Mouse (Mus musculus) intestine, embryonic 16.5 days (tissue): ENCODE data around the gene Aldoart2. TPM values are rescaled to one million over a fixed set of nuclear protein-coding genes. Genes with fewer than 3 reads are reported as not detected.

ENCODE experiments used
- ATAC-seq: fragments of 200-750 bp; cut with Nextera tagmentation; 2 replicates; pipeline ENCODE4 v1.8.0; 2017; ENCODE audit warnings: moderate TSS enrichment, moderate library complexity
- H3K27ac ChIP-seq: fragments of 300-500 bp; sonication (generic); 2 replicates; pipeline ENCODE4 v1.5.1; 2014; ENCODE audit warnings: mild to moderate bottlenecking, low read length
- H3K27me3 ChIP-seq: fragments of 300-500 bp; sonication (generic); replicated peaks from 2 replicates; pipeline ENCODE4 v1.6.1; 2014; ENCODE audit warnings: low read length, control low read depth, mixed read lengths; ENCODE audit not compliant: control insufficient read depth, insufficient read depth
- H3K36me3 ChIP-seq: fragments of 300-500 bp; sonication (generic); 2 replicates; pipeline ENCODE4 v1.6.1; 2014; ENCODE audit warnings: low read length, control low read depth; ENCODE audit not compliant: control insufficient read depth, insufficient read depth
- H3K4me1 ChIP-seq: fragments of 300-500 bp; sonication (generic); 2 replicates; pipeline ENCODE4 v1.6.1; 2014; ENCODE audit warnings: low read length, control low read depth, mixed read lengths; ENCODE audit not compliant: control insufficient read depth, insufficient read depth
- H3K4me2 ChIP-seq: fragments of 300-500 bp; sonication (generic); 2 replicates; pipeline ENCODE4 v1.6.1; 2014; ENCODE audit warnings: low read depth, low read length, control low read depth
- H3K4me3 ChIP-seq: fragments of 300-500 bp; sonication (generic); 2 replicates; pipeline ENCODE4 v1.5.1; 2014; ENCODE audit warnings: mild to moderate bottlenecking, low read length
- H3K9ac ChIP-seq: fragments of 300-500 bp; sonication (generic); 2 replicates; pipeline ENCODE4 v1.6.1; 2014; ENCODE audit warnings: low read depth, low read length
- H3K9me3 ChIP-seq: fragments of 300-500 bp; sonication (generic); 2 replicates; pipeline ENCODE4 v1.6.1; 2016; ENCODE audit warnings: low read length, control low read depth; ENCODE audit not compliant: control insufficient read depth
- WGBS: fragments of 180-500 bp; shearing (Covaris S2); extraction: QIAGEN DNeasy Blood & Tissue Kit; methylation state at CpG from one replicate; pipeline ENCODE4 v1.1.7; 2014; 5-methylcytosine and 5-hydroxymethylcytosine counted together
- polyA plus RNA-seq: library from polyadenylated mRNA; unstranded; fragments of >200 nt; fragmentation: Nextera tagmentation; extraction: Ambion mirVana; gene quantifications from 2 replicates; pipeline ENCODE4 v1.2.1, GENCODE M21; 2015

Aldoart2 gene
- polyA plus RNA-seq, 1 experiment from 2014 or later = not detected

GRCm38 (mm10) chr12:55559184-55559855, 5.7 kb upstream of the Aldoart2 start:
- Histone ChIP-seq H3K27ac (no peak overlapping the region), H3K4me2 (no peak overlapping the region), H3K27me3 (no peaks in the 10 kb centered on the region), H3K4me1 (no peaks in the 10 kb centered on the region), H3K9ac (no peak overlapping the region), H3K4me3 (no peak overlapping the region), H3K9me3 (no peaks in the 10 kb centered on the region), H3K36me3 (no peaks in the 10 kb centered on the region)
- WGBS = 90% methylated on average over 12 of the region's 12 CpGs
- ATAC-seq = no peak

- peak overlapping the region; percentile 18; the same call in 1 of the 2 replicates for H3K9ac ChIP-seq
- ATAC-seq = peak; percentile 99
- H3K27me3 ChIP-seq = no peaks in the 10 kb centered on the region
- H3K9me3 ChIP-seq = no peaks in the 10 kb centered on the region
- H3K36me3 ChIP-seq = no peaks in the 10 kb centered on the region
- 13% methylated on average over 19 of the region's 19 CpGs for WGBS
- peak overlapping the region; percentile 42 for H3K4me3 ChIP-seq
- H3K27ac ChIP-seq = peak overlapping the region; percentile 38; the same call in 1 of the 2 replicates
- H3K4me1 ChIP-seq = no peaks in the 10 kb centered on the region
- H3K4me2 ChIP-seq = peak overlapping the region; percentile 58
Observed at GRCm38 (mm10) chr12:55560025-55560690, 4.9 kb upstream of the Aldoart2 start.

- Histone ChIP-seq H3K4me3 (no peak overlapping the region), H3K4me2 (no peak overlapping the region), H3K36me3 (no peaks in the 10 kb centered on the region), H3K27ac (no peak overlapping the region), H3K4me1 (no peaks in the 10 kb centered on the region), H3K9me3 (no peaks in the 10 kb centered on the region), H3K9ac (no peak overlapping the region), H3K27me3 (no peaks in the 10 kb centered on the region)
- ATAC-seq = no peak
- 92% methylated on average over 3 of the region's 3 CpGs for WGBS
Observed at GRCm38 (mm10) chr12:55563742-55564141, 1.3 kb upstream of the Aldoart2 start.

GRCm38 (mm10) chr12:55564187-55564963, 664 bp upstream of the Aldoart2 start:
- H3K27ac ChIP-seq = no peak overlapping the region
- no peak for ATAC-seq
- no peaks in the 10 kb centered on the region for H3K36me3 ChIP-seq
- H3K4me2 ChIP-seq = no peak overlapping the region
- H3K27me3 ChIP-seq = no peaks in the 10 kb centered on the region
- no peak overlapping the region for H3K9ac ChIP-seq
- H3K4me3 ChIP-seq = no peak overlapping the region
- no peaks in the 10 kb centered on the region for H3K4me1 ChIP-seq
- WGBS = 86% methylated on average over 9 of the region's 9 CpGs
- H3K9me3 ChIP-seq = no peaks in the 10 kb centered on the region

- no peak for ATAC-seq
- H3K27me3 ChIP-seq = no peaks in the 10 kb centered on the region
- WGBS = 76% methylated on average over 9 of the region's 9 CpGs
- no peak overlapping the region for H3K9ac ChIP-seq
- H3K36me3 ChIP-seq = no peaks in the 10 kb centered on the region
- H3K9me3 ChIP-seq = no peaks in the 10 kb centered on the region
- no peak overlapping the region for H3K4me2 ChIP-seq
- H3K4me1 ChIP-seq = no peaks in the 10 kb centered on the region
- no peak overlapping the region for H3K4me3 ChIP-seq
- H3K27ac ChIP-seq = no peak overlapping the region
Observed at GRCm38 (mm10) chr12:55565867-55566266, 828 bp downstream of the Aldoart2 start.

- no peaks in the 10 kb centered on the region for H3K4me1 ChIP-seq
- H3K36me3 ChIP-seq = no peaks in the 10 kb centered on the region
- H3K9me3 ChIP-seq = no peaks in the 10 kb centered on the region
- H3K27me3 ChIP-seq = no peaks in the 10 kb centered on the region
- no peak overlapping the region for H3K9ac ChIP-seq
- no peak overlapping the region for H3K27ac ChIP-seq
- no peak for ATAC-seq
- no peak overlapping the region for H3K4me2 ChIP-seq
- no peak overlapping the region for H3K4me3 ChIP-seq
- 74% methylated on average over 5 of the region's 5 CpGs for WGBS
Observed at GRCm38 (mm10) chr12:55566837-55567236, 1.8 kb downstream of the Aldoart2 start.

- H3K4me3 ChIP-seq = no peak overlapping the region
- no peak overlapping the region for H3K27ac ChIP-seq
- no peaks in the 10 kb centered on the region for H3K4me1 ChIP-seq
- ATAC-seq = no peak
- WGBS = 89% methylated on average over 3 of the region's 3 CpGs
- no peaks in the 10 kb centered on the region for H3K27me3 ChIP-seq
- no peak overlapping the region for H3K9ac ChIP-seq
- H3K9me3 ChIP-seq = no peaks in the 10 kb centered on the region
- H3K4me2 ChIP-seq = no peak overlapping the region
- no peaks in the 10 kb centered on the region for H3K36me3 ChIP-seq
Observed at GRCm38 (mm10) chr12:55568466-55568865, 3.4 kb downstream of the Aldoart2 start.

GRCm38 (mm10) chr12:55569676-55570075, 4.6 kb downstream of the Aldoart2 start:
- H3K4me3 ChIP-seq = no peak overlapping the region
- H3K36me3 ChIP-seq = no peaks in the 10 kb centered on the region
- no peaks in the 10 kb centered on the region for H3K27me3 ChIP-seq
- H3K27ac ChIP-seq = no peak overlapping the region
- H3K9me3 ChIP-seq = no peaks in the 10 kb centered on the region
- H3K4me1 ChIP-seq = no peaks in the 10 kb centered on the region
- no peak for ATAC-seq
- H3K9ac ChIP-seq = no peak overlapping the region
- 65% methylated on average over 6 of the region's 6 CpGs for WGBS
- no peak overlapping the region for H3K4me2 ChIP-seq

GRCm38 (mm10) chr12:55570646-55571045, 5.6 kb downstream of the Aldoart2 start:
- no peak overlapping the region for H3K4me3 ChIP-seq
- H3K9me3 ChIP-seq = no peaks in the 10 kb centered on the region
- 90% methylated on average over 9 of the region's 9 CpGs for WGBS
- no peak for ATAC-seq
- H3K27ac ChIP-seq = no peak overlapping the region
- H3K36me3 ChIP-seq = no peaks in the 10 kb centered on the region
- no peak overlapping the region for H3K4me2 ChIP-seq
- H3K4me1 ChIP-seq = no peaks in the 10 kb centered on the region
- no peak overlapping the region for H3K9ac ChIP-seq
- H3K27me3 ChIP-seq = no peaks in the 10 kb centered on the region
